Mouse (Mus musculus) stomach, embryonic 14.5 days (tissue): ENCODE results near the gene Gh. TPM values are rescaled to one million over a fixed set of nuclear protein-coding genes. Genes with fewer than 3 reads are reported as not detected.
A peak's percentile ranks its signal among the peaks of the same experiment; 100 is the strongest.

Experiments used
- ATAC-seq: fragments of 200-750 bp; cut with Nextera tagmentation; 2 replicates; pipeline ENCODE4 v1.8.0; 2017; ENCODE audit warnings: low read depth, moderate TSS enrichment; ENCODE audit not compliant: insufficient number of reproducible peaks, insufficient read depth, low FRiP score
- H3K27ac ChIP-seq: fragments of 300-500 bp; sonication (generic); 2 replicates; pipeline ENCODE4 v1.5.1; 2014; ENCODE audit warnings: mild to moderate bottlenecking, low read length, moderate library complexity, mixed read lengths
- H3K27me3 ChIP-seq: fragments of 300-500 bp; sonication (generic); 2 replicates; pipeline ENCODE4 v1.6.1; 2014; ENCODE audit warnings: low read length, control low read depth, mixed read lengths; ENCODE audit not compliant: control insufficient read depth, insufficient read depth
- H3K36me3 ChIP-seq: fragments of 300-500 bp; sonication (generic); 2 replicates; pipeline ENCODE4 v1.6.1; 2014; ENCODE audit warnings: mild to moderate bottlenecking, control low read depth, low read length, moderate library complexity, mixed read lengths; ENCODE audit not compliant: control insufficient read depth, insufficient read depth
- H3K4me1 ChIP-seq: fragments of 300-500 bp; sonication (generic); 2 replicates; pipeline ENCODE4 v1.6.1; 2014; ENCODE audit warnings: low read length, control low read depth, mixed read lengths; ENCODE audit not compliant: control insufficient read depth, insufficient read depth
- H3K4me2 ChIP-seq: fragments of 300-500 bp; sonication (generic); replicated peaks from 2 replicates; pipeline ENCODE4 v1.6.1; 2014; ENCODE audit warnings: low read depth, low read length, control low read depth
- H3K4me3 ChIP-seq: fragments of 300-500 bp; sonication (generic); 2 replicates; pipeline ENCODE4 v1.5.1; 2014; ENCODE audit warnings: low read depth, low read length, control low read depth
- H3K9ac ChIP-seq: fragments of 300-500 bp; sonication (generic); replicated peaks from 2 replicates; pipeline ENCODE4 v1.6.1; 2014; ENCODE audit warnings: low read depth, mild to moderate bottlenecking, control low read depth, low read length, moderate library complexity, mixed read lengths
- H3K9me3 ChIP-seq: fragments of 300-500 bp; sonication (generic); 2 replicates; pipeline ENCODE4 v1.6.1; 2016; ENCODE audit warnings: low read depth, low read length, control low read depth; ENCODE audit not compliant: control insufficient read depth
- WGBS: fragments of 180-500 bp; shearing (Covaris S2); extraction: QIAGEN DNeasy Blood & Tissue Kit; methylation state at CpG from one replicate; pipeline ENCODE4 v1.1.7; 2014; 5-methylcytosine and 5-hydroxymethylcytosine counted together
- polyA plus RNA-seq: library from polyadenylated mRNA; unstranded; fragments of >200 nt; fragmentation: Nextera tagmentation; extraction: Ambion mirVana; gene quantifications from 2 replicates; pipeline ENCODE4 v1.2.1, GENCODE M21; 2014

The Gh gene
- polyA plus RNA-seq, 1 experiment from 2014 or later: not detected

DNA sequence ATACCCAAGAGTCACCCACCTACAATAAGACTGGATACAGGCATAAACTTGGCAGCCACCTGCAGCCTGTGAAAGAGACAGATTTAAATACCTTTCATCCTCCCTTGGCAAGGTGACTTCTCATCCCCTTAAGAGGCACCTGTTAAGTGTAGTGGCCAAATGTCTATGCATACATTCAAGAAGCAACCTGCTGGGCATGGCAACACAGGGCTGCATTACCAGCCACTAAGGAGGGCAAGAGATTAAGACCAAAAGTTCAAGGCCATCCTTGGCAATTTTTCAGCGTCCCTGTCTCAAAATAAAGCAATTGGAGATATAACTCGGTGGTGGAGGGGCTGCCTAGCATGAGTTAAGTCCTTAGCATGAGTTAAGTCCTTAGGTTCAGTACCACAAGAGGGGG, 46.9 kb downstream of the Gh start:
- H3K4me2 ChIP-seq: peak overlapping the region; percentile 94
- peaks cover 51% of the 10 kb centered on the region for H3K36me3 ChIP-seq
- H3K9me3 ChIP-seq: no peaks in the 10 kb centered on the region
- H3K27me3 ChIP-seq: no peaks in the 10 kb centered on the region
- peak overlapping the region; percentile 77 for H3K4me3 ChIP-seq
- H3K27ac ChIP-seq: no peak overlapping the region
- peaks cover 17% of the 10 kb centered on the region for H3K4me1 ChIP-seq
- WGBS: 16% methylated on average over 2 of the region's 2 CpGs
- no peak for ATAC-seq
- H3K9ac ChIP-seq: peak overlapping the region; percentile 73

Other genes with a start within 250 kb of the Gh start
- 7.7 and 11.1 TPM in 2 replicates for gene Taco1, start 235.8 kb downstream of the Gh start, polyA plus RNA-seq
- gene Map3k3, start 217.3 kb downstream of the Gh start, polyA plus RNA-seq: 20.7 and 25.8 TPM in 2 replicates
- not detected in 2 replicates for gene Gm10840, start 141.0 kb downstream of the Gh start, polyA plus RNA-seq
- 149 and 157 TPM in 2 replicates for gene Limd2, start 141.0 kb downstream of the Gh start, polyA plus RNA-seq
- 23.2 and 27.5 TPM in 2 replicates for gene Strada, start 99.7 kb downstream of the Gh start, polyA plus RNA-seq
- gene Ccdc47, start 85.5 kb downstream of the Gh start, polyA plus RNA-seq: 60.2 and 68.1 TPM in 2 replicates
- 67.9 TPM in 2 replicates for gene Ddx42, start 84.9 kb downstream of the Gh start, polyA plus RNA-seq
- 50.2 and 54.3 TPM in 2 replicates for gene Ftsj3, start 45.8 kb downstream of the Gh start, polyA plus RNA-seq
- 241 and 254 TPM in 2 replicates for gene Psmc5, start 45.7 kb downstream of the Gh start, polyA plus RNA-seq
- 82.8 and 86.2 TPM in 2 replicates for gene Smarcd2, start 28.9 kb downstream of the Gh start, polyA plus RNA-seq
- 0.07 and 0.41 TPM in 2 replicates for gene Tcam1, start 25.2 kb downstream of the Gh start, polyA plus RNA-seq
- gene Cd79b, start 12.9 kb upstream of the Gh start, polyA plus RNA-seq: 2.7 and 2.9 TPM in 2 replicates
- 0.13 TPM in 1 of 2 replicates, not detected in the other for gene Scn4a, start 51.4 kb upstream of the Gh start, polyA plus RNA-seq
- gene Prr29, start 63.6 kb upstream of the Gh start, polyA plus RNA-seq: 0.49 and 0.77 TPM in 2 replicates
- 43.3 and 43.4 TPM in 2 replicates for gene Icam2, start 86.2 kb upstream of the Gh start, polyA plus RNA-seq
- 7.6 and 11.2 TPM in 2 replicates for gene Ern1, start 186.0 kb upstream of the Gh start, polyA plus RNA-seq